Mouse (Mus musculus) gastrocnemius, postnatal 25 days (tissue): Measurements from ENCODE around the gene Bicdl2. TPM values are rescaled to one million over a fixed set of nuclear protein-coding genes. Genes with fewer than 3 reads are reported as not detected.

Source experiments
- DNase-seq: peaks from one replicate; pipeline ENCODE4 v3.0.0; 2022
- long read RNA-seq, 2 experiments: library from polyadenylated mRNA; stranded (forward); transcript quantifications; one replicate each; pipeline ENCODE4 v2.0.0; 2021
- total RNA-seq, 2 experiments: library from RNA; stranded (reverse); gene quantifications; 1 replicate in 1 of 2; 2 replicates in 1 of 2; pipeline ENCODE4 v1.2.3; 2021

Gene Bicdl2
- total RNA-seq = not detected
- long read RNA-seq, experiment 1 = 0 reads
- long read RNA-seq, experiment 2 = 0 reads

- no peak for DNase-seq
Observed at GRCm38 (mm10) chr17:23660117-23660875, at the start of gene Bicdl2. Gene Bicdl2, plus strand, starts transcription at chr17:23660506.

GRCm38 (mm10) chr17:23617087-23617486 lies 43.2 kb upstream of the Bicdl2 start:
- no peak for DNase-seq

GRCm38 (mm10) chr17:23620351-23620750 lies 40.0 kb upstream of the Bicdl2 start:
- no peak for DNase-seq

- no peak for DNase-seq
Observed at GRCm38 (mm10) chr17:23627813-23628212, 32.5 kb upstream of the Bicdl2 start.

- DNase-seq = peak; percentile 53
Observed at GRCm38 (mm10) chr17:23630195-23631020, 29.9 kb upstream of the Bicdl2 start.

- DNase-seq = no peak
Observed at GRCm38 (mm10) chr17:23631241-23631640, 29.1 kb upstream of the Bicdl2 start.

- no peak for DNase-seq
Observed at GRCm38 (mm10) chr17:23644613-23645495, 15.5 kb upstream of the Bicdl2 start, which contains the start of gene Mmp25. Gene Mmp25, minus strand, starts transcription at chr17:23645277.

- DNase-seq = no peak
Observed at GRCm38 (mm10) chr17:23645894-23646293, 14.4 kb upstream of the Bicdl2 start.

GRCm38 (mm10) chr17:23651363-23651762 lies 8.9 kb upstream of the Bicdl2 start:
- DNase-seq = no peak

- no peak for DNase-seq
Observed at GRCm38 (mm10) chr17:23653324-23653723, 7.0 kb upstream of the Bicdl2 start.

- no peak for DNase-seq
Observed at GRCm38 (mm10) chr17:23654001-23654400, 6.3 kb upstream of the Bicdl2 start.

- no peak for DNase-seq
Observed at GRCm38 (mm10) chr17:23654410-23654809, 5.9 kb upstream of the Bicdl2 start.

- DNase-seq = no peak
Observed at GRCm38 (mm10) chr17:23658450-23658849, 1.9 kb upstream of the Bicdl2 start.

GRCm38 (mm10) chr17:23660876-23661200 lies 532 bp downstream of the Bicdl2 start:
- no peak for DNase-seq

GRCm38 (mm10) chr17:23661526-23661925 lies 1.2 kb downstream of the Bicdl2 start:
- no peak for DNase-seq

- DNase-seq = no peak
Observed at GRCm38 (mm10) chr17:23664556-23665021, 4.3 kb downstream of the Bicdl2 start.

GRCm38 (mm10) chr17:23665511-23665910 lies 5.2 kb downstream of the Bicdl2 start:
- no peak for DNase-seq

- DNase-seq = no peak
Observed at GRCm38 (mm10) chr17:23670516-23671074, 10.3 kb downstream of the Bicdl2 start.

GRCm38 (mm10) chr17:23671519-23671918 lies 11.2 kb downstream of the Bicdl2 start:
- no peak for DNase-seq

GRCm38 (mm10) chr17:23672761-23673160 lies 12.5 kb downstream of the Bicdl2 start:
- no peak for DNase-seq

GRCm38 (mm10) chr17:23673424-23674073 lies 13.2 kb downstream of the Bicdl2 start, which contains the start of the genes Hcfc1r1 and Thoc6:
Gene Hcfc1r1, plus strand, starts transcription at chr17:23673596.
Gene Thoc6, minus strand, starts transcription at chr17:23673882.
- DNase-seq = peak; percentile 90
